Mouse (Mus musculus) gonadal fat pad, adult 2 months (tissue): ENCODE measurements around the gene Arnt2. TPM values are rescaled to one million over a fixed set of nuclear protein-coding genes. Genes with fewer than 3 reads are reported as not detected.

Experiments used
- DNase-seq: peaks from one replicate; pipeline ENCODE4 v3.0.0-alpha.2; 2012; ENCODE audit warnings: low read depth
- polyA plus RNA-seq: library from polyadenylated mRNA; depleted of rRNA; stranded (reverse); fragments of >200 nt; gene quantifications from 2 replicates; pipeline ENCODE4 v1.2.3, GENCODE M21; 2012; rRNA removed

The Arnt2 gene
- polyA plus RNA-seq: 29.1 and 35.1 TPM in 2 replicates

DNA sequence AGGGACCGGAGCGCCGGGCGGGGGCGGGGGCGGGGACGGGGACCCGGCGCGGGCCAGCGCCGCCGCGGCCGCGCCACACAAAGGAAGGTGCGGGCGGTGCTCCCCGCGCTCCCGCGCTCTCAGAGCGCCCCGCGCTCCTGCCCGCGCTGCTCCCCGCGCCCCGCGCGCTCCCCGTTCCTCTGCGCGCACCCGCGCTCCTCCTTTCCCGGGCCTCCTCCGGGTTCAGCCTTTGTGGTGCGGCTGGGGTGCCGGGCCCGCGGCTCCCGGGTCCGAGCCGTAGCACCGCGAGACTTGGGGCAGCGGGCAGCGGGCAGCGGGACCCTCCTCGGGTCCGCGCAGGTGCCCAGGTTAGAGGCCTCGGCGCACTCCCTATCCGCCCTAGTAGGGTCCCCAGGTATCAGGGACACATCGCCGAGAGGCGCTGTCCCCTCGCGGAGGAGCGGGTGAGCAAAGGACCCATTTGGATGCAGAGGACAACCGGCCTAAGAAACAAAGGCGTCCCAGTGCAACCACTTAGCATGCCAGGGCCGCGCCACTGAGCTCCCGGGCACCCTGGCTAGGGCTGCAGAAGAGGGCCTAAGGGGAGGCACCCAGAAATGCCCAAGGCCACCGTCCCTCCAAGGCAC, at the start of gene Arnt2:
TSS of gene Arnt2 (minus strand) at position 281 of the 626 bp plus-strand sequence.
- no peak for DNase-seq

DNA sequence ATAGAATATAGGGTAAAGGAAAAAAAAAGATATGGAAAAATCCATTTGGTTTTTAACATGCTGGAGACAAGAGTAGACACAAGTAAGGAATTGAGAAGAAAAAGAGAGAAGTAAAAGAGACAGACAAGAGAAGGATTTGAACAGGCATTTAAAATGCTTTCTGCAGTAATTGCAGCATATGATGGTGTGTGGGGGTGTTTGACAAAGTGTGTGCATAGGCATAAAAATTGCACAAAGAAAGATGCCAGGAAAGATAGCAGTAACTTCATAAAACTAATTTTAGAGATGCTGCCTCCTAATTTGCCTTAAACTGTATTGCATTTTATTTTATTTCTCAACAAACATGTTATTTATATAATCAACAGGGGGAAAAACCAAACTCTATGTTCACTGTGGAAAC, 41.7 kb upstream of the Arnt2 start:
- DNase-seq: no peak

DNA sequence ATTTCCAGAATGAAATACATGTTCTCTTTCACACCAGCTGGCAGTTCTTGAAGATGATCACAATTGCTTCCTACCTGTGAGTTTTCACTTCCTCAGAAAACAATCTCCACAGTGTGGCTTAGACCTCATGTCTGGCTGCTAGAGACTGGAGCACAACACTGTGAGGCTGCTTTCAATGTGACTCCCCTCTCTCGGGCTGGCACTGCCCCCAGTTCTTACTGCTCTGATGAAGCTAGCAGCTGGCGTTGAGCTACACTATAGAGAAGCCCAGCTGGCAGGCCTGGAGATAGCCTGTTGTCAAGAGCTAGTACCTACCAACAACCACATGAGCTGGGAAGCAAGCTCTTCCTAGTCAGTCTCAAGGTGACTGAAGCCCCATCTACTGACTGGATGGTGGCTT, 39.1 kb upstream of the Arnt2 start:
- DNase-seq: no peak

DNA sequence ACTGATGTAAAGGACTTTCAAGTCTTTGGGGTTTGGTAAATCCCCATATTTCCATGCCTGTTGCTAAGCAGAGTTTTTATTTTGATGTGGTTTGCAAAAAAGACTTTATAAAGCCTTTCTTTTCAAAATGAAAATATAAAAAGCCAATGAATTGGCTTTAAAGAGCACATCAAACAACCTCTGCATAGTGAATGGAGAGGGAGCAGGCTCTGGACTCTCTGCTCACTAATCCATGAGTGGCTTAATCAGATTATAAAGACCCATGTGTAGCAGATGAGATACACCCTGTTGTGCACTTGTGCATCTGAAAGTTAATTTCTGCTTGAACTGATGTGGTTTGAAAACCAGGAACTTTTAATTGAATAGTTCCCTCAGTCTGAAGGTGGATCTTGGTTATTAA, 38.5 kb upstream of the Arnt2 start:
- DNase-seq: no peak

DNA sequence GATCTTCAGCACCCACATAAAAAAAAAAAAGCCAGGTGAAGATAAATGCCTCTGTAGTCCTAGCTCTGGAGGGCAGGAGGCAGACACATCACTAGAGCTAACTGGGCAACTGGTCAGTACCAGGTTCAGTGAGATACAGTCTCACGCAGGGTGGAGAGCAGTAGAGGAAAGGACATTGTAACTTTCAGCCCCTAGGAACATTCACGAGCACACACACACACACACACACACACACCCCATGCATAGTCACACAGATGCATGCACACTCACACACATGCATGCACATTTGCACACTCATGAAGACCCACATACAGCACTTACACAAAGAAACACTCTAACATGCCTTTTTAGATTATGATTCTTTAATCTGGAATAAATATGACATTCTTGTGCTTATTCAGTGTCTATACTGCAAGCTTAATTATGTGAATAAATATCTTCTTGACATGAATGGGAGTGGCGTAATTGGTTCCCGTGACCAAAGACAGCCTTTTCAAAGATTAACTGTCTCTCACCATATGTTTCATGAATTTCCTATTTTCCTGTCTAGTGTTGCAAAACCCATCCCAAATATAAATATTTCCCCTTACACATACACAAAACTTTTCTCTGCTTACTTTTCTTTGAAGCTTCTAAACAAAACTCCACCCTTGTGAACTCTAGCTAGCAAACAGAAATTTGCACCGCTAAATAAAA, 37.9 kb upstream of the Arnt2 start:
- no peak for DNase-seq

DNA sequence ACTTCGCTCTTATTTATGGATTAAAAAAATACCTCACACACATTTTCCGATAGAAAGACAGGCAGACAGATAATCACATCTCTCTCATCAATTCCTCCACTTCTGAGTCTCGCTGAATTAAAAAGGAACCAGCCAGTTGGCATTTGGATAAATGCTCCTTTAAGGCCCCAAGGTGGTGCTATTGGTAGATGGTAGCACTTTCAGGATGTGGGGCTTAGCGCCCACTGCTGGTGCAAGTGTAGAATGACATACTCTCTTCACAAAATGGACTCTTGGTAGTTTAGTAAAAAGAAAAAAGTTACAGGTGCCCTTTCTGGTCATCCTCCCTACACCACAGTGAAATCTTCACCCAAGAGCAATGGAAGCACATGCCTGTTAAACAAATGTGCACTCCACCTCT, 37.1 kb upstream of the Arnt2 start:
- DNase-seq: peak; percentile 2

DNA sequence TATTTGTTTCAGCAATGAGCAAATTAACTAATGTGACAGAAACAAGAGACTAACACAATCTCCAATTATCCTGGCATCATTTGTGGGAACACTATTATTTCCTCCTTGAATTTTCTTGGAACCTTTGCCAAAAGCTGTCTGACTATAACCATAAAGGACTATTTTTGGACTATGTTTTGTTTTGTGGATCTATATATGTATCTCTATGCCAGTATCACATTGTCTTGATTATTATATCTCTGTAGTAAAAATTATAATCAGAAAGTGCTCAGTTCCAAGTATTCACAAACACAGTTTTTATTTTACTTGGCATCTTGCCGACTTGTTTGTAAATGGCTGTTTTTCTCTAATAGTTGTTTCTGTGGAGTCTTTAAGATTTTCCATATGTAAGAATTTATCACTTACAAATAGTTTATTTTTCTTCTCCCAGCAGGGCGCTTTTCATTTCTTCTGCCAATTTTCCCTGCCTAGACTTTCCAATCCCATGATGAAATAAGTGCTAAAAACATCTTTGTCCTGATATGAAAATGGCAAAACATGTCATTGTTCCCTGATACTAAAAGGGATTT, 32.5 kb upstream of the Arnt2 start:
- no peak for DNase-seq

DNA sequence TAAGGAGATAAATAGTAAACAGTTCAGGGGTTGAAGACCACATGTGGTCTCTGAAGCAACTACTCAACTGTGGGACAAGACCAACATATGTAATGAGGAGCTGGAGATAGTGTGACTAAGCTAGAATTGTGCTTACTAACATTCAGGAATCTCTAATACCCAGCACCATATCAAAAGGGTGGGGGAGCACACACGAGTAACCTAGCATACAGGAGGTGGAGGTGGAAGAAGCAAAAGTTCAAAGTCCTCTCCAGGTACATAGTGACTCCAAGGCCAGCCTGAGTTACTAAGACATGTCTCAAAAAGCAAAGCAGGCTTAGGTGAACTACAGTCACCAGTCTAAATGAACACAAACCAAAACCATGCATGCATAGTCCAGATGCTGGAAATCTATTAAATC, 29.6 kb upstream of the Arnt2 start:
- DNase-seq: no peak

DNA sequence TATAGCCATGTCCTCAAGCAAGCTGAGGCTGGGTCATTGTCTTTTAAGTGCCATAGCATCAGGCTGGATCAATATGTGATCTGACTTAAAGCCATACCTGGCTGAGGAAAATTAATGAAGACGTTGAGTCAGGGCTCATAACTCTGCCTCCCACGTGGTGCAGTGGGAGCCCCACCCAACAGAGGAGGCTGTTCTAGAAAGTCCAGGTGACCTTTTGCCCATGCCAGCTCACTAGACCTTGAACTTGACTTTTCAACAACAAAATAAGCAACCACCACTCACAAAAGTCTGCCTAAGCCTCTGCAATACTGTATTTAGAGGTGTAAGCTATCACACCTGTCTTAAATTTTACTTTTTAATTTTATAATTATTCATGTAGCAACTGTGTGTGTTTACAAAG, 24.9 kb upstream of the Arnt2 start:
- no peak for DNase-seq

DNA sequence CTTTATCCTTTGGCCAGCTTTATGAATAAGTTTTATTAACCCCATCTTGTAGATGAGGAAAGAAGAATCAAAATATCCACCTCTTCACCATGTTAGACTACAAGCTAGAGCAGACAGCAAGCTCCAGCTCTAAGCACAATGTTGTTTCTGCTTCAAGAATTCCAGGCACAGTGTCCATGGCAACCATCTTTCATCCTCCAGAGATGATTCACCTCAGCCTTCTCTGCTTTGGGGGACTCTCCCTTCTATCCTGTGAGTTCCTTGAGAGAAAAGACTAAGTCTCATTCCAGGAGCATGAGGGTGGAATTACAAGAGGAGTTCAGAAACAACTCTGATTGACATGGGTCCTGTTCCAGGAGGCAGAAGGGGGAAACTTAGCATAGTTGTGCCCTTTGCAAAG, 22.2 kb upstream of the Arnt2 start:
- no peak for DNase-seq

DNA sequence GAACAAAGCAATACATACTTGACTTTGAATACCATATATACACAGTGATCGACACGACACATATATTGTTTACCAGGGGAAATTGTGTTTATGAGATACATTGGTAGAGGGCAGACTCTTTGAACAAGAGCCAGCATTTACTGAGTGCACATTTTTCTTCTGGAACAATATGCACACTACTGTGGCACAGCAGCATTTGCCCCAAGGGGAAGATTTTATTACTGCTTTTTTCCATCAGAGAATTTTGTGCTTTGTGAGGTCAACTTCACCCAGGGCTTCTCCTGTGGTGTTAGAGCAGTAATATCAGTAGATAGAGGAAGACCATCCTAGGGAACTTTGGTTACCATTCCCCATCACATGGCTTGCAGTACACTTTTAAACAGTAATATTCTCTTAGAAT, 17.2 kb upstream of the Arnt2 start:
- no peak for DNase-seq

DNA sequence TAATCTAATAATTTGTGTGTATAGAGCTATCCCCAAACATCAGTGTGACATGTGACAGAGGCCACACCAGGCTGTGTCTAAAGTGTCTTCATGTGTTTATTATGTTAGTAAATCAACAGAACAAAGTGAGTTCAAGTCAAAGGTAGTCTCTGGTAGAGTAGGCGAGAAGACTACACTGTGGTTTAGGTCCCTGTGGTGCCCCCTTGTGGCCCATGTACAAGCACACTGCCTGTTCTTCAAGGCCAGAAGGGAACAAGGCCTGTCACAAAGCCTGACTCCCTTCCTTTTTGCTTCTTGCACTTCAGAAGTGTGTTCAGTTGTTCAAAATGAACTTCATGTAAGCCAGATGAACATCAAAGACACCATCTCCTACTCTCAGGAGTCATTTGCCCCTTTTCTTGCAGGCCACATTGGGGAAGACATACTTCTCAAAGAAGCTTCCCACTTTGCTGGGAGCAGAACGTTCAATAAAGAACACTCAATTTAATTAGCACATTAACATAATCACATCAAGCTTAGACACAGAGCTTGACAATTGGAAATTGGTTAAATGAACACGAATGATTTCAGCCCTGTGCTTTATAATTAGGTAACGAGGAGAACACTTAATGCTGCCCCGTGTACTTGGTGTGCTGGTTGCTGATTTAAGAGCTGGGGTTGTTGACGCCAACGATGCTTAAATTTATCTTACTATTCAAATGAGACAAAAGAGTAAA, 14.9 kb upstream of the Arnt2 start:
- no peak for DNase-seq

DNA sequence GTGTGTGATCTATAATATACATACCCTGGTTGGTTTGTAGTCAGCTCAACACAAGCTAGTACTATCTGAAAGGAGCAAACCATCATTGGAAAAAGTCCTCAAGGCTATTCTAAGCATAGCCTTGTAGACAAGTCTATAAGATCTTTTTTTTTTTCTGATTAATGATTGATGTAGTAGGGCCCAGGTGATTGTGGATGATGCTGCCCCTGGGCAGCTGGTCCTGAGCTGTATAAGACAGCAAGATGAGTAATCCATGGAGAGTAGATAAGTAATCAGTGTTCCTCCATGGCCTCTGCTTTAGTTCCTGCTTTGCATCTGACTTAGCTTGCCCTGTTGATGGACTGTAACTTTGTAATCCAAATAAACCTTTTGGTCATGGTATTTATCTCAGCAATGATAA, 11.8 kb upstream of the Arnt2 start:
- DNase-seq: no peak

DNA sequence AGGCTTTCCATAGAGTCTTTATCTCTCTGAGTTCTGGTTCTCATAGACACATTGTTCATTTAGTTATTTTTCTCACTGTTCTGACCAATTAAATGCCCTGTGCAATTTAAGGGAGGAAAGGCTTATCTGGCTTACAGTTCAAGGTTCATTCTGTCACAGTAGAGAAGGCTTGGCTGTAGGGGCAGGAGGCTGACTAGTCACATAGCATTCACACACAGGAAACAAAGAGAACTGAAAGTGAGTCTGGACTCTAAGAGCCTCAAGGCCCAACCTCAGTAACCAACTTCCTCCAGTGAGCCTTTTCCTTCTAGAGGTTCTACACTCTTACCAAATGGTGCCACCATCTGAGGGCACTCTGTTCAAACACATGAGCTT, 11.3 kb upstream of the Arnt2 start:
- DNase-seq: no peak

DNA sequence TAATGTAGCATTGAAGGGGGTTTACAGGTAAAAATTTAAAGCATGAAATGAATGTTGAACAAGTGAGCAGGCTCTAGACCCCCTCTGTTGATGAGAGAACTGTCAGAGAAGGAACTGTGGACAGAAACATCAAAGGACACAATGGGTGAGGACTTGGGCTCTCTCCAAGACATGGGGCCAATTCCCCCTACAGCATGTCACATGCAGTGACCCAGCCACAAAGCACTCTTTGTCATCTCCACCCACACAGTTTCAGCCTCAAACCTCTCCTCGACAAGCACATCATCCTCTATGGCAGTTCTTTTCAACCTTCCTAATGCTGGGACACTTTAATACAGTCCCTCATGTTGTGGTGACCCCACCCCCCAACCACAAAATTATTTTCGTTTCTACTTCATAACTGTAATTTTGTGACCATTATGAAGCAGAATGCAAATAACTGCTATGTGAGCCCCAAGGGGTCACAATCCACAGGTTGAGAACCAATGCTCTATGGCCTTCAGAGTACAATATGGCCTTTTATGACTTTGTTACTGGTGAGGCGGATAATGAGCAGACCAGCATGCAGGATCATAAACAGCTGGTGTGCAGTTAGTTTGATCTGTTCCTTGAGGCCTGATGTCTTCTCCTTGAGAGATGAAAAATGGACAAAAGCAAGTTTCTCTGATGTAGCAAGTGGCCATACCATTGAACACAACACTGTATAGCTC, 10.8 kb upstream of the Arnt2 start:
- DNase-seq: no peak

DNA sequence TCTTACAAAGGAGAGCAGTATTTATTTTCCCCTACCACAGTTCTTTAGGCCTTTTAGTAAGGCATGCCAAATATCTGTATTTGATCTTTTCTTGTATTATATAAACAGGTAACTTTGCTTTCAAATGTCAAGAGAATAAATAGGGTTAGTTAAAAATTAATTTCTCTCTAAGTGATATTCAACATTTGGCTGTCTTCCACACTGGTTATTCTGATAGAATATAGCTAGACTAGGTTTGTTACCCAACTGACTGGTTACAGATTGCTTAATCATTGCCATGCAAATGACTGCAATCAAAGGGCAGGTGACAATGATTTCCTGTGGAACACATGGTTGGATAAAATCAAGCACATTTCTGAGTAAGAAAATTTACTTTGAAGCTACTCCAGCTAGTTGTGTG, 7.5 kb upstream of the Arnt2 start:
- no peak for DNase-seq

DNA sequence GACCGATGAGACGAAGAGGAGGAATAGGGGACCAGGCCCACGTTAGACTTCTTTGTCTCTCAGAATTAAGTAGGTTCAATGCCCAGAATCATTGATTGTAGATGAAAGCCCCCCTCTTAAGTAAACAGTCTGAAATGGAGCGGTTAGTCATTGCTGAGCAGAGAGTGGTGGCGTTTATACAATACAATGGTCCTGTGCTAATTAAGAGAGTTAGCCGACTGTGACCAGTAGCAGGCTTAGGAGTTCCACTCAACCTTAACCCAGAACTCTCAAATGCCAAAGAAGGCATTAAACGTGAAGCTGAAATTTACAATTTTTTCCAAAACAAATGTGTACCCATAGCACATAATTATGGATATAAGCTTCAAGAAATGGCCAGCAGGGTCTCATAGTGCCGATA, 2.6 kb upstream of the Arnt2 start:
- DNase-seq: no peak

DNA sequence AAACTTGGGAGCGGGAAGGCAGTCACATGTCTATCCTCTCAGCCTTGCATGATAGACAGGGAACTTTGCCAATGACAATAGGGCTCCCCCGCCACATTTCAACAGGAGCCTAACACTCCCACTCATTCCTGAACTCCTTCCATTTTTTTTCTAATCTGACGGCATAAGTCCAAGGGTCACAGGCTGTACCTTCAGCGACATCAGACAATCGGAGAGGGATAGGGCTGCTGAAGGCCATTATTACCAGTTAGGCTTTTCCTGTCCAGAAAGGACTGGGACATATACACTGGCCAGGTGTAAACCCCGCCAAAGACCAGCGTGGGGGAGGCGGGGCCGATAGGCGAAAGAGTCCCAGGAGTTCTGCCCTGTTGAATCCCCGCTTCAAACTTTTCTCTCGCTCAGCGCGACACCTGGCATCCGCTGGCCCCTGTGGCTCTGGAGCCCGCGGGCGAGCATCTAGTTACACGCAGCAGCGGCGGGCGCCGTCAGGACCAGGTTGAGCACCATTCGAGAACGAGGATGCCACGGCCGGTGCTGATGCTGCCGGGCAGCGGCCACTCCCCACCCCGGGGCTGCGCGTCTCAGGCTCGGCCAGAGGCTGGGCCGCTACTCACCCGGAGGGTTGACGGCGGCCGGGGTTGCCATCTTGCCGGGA, 608 bp downstream of the Arnt2 start:
- peak; percentile 46 for DNase-seq

DNA sequence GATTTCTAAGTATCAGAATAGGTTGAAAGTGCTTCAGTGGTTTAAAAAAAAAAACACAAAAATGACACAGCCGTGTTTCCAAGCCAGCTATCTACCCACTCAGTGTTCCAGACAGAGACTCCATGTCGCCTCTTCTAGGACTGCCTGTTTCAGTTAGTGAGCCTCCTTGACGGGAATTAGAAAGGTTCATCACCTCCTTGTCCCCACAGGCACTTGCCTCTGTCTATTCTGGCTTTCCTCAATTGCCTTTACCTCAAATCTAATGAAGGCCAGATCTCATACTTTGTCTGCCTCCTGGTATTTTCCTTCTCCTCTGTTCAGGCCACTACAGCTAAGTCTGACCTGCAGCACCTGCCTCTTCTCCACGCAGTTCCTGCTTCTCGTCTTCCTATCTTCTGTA, 1.7 kb downstream of the Arnt2 start:
- DNase-seq: no peak

DNA sequence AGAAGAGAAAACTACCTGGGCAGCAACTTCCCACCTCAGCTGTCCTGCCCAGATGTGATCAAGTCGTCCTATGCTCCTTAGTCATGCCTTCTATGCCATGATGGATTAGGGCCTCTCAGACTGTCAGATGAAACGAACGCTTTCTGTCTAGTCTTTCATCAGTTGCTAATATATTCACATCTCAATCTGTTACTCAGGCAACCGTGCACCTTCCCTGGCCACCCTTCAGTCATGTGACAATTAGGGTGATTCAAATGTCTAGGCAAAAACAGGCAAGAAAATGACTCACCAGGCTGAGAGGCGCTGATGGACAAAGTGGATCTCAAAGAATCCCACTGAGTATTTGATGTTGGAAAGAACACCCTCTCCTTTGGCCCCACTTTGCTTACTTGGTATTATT, 6.6 kb downstream of the Arnt2 start:
- DNase-seq: no peak

DNA sequence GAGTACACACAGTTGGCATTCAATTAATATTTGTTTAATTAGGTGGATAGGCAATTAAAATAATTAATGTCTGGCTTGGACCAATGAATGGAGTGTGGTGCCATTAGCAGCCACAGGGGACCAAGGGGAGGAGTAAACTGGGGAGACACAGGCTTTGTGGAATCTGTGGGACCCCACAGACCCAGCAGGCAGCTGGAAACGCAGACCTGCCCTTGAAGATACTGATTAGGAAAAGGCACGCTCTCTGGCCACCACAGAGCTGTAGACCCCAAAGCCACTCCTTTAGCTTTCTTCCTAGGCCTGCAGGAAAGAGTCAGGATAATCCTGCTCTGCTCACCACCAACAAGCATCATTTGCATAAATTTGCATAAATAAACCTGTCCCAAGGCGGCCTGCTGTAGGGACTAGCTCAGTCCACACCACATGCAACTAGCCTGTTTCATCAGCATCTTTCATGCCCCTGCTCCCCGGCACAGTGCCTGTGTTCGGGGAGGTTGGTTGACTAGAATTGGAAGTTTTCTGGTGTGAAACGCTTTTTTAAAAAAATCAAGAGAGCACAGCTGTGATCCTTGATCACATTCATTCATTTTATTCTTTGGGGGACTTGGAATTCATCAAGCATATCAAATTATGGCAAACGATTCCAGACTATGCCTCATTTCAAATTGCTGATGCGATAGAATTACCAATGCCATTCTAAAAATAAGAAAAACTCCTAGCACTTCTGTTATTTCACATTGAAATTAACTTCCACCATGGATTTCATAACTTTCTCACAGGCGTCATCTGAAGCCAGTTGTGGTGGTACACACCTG, 8.1 kb downstream of the Arnt2 start:
- no peak for DNase-seq
